Mouse (Mus musculus) liver, embryonic 15.5 days (tissue): Measurements from ENCODE around the gene Phldb1. TPM values are rescaled to one million over a fixed set of nuclear protein-coding genes. Genes with fewer than 3 reads are reported as not detected.
"Not testable (repeated sequence)": the region's sequence is repeated elsewhere in the genome, so short reads cannot be mapped to it uniquely, and the experiment has no call there.

Source experiments
- ATAC-seq: fragments of 200-750 bp; cut with Nextera tagmentation; 2 replicates; pipeline ENCODE4 v1.8.0; 2017; ENCODE audit warnings: moderate number of reproducible peaks, mild to moderate bottlenecking, moderate library complexity; ENCODE audit not compliant: insufficient read depth
- H3K27ac ChIP-seq: fragments of 300-500 bp; sonication (generic); replicated peaks from 2 replicates; pipeline ENCODE4 v1.5.1; 2015; ENCODE audit warnings: mild to moderate bottlenecking, inconsistent platforms
- H3K27me3 ChIP-seq: fragments of 300-500 bp; sonication (generic); 2 replicates; pipeline ENCODE4 v1.6.1; 2015; ENCODE audit warnings: mild to moderate bottlenecking, inconsistent platforms
- H3K36me3 ChIP-seq: fragments of 300-500 bp; sonication (generic); replicated peaks from 2 replicates; pipeline ENCODE4 v1.6.1; 2015; ENCODE audit warnings: moderate library complexity, mild to moderate bottlenecking, inconsistent platforms
- H3K4me1 ChIP-seq: fragments of 300-500 bp; sonication (generic); replicated peaks from 2 replicates; pipeline ENCODE4 v1.6.1; 2015; ENCODE audit warnings: inconsistent platforms
- H3K4me2 ChIP-seq: fragments of 300-500 bp; sonication (generic); 2 replicates; pipeline ENCODE4 v1.6.1; 2015; ENCODE audit warnings: moderate library complexity, mild to moderate bottlenecking, inconsistent platforms
- H3K4me3 ChIP-seq: fragments of 300-500 bp; sonication (generic); replicated peaks from 2 replicates; pipeline ENCODE4 v1.5.1; 2015; ENCODE audit warnings: mild to moderate bottlenecking, inconsistent platforms
- H3K9ac ChIP-seq: fragments of 300-500 bp; sonication (generic); 2 replicates; pipeline ENCODE4 v1.6.1; 2015; ENCODE audit warnings: moderate library complexity, mild to moderate bottlenecking, inconsistent platforms
- H3K9me3 ChIP-seq: fragments of 300-500 bp; sonication (generic); replicated peaks from 2 replicates; pipeline ENCODE4 v1.6.1; 2016; ENCODE audit warnings: inconsistent platforms
- WGBS: fragments of 180-500 bp; shearing (Covaris S2); methylation state at CpG from one replicate; pipeline ENCODE4 v1.1.7; 2015; ENCODE audit warnings: mixed read lengths; ENCODE audit not compliant: insufficient replicate concordance; 5-methylcytosine and 5-hydroxymethylcytosine counted together
- polyA plus RNA-seq: library from polyadenylated mRNA; unstranded; fragments of >200 nt; fragmentation: Nextera tagmentation; extraction: Ambion mirVana; gene quantifications from 2 replicates; pipeline ENCODE4 v1.2.1, GENCODE M21; 2015

Phldb1 gene
- 2.5 and 2.7 TPM in 2 replicates for polyA plus RNA-seq

DNA sequence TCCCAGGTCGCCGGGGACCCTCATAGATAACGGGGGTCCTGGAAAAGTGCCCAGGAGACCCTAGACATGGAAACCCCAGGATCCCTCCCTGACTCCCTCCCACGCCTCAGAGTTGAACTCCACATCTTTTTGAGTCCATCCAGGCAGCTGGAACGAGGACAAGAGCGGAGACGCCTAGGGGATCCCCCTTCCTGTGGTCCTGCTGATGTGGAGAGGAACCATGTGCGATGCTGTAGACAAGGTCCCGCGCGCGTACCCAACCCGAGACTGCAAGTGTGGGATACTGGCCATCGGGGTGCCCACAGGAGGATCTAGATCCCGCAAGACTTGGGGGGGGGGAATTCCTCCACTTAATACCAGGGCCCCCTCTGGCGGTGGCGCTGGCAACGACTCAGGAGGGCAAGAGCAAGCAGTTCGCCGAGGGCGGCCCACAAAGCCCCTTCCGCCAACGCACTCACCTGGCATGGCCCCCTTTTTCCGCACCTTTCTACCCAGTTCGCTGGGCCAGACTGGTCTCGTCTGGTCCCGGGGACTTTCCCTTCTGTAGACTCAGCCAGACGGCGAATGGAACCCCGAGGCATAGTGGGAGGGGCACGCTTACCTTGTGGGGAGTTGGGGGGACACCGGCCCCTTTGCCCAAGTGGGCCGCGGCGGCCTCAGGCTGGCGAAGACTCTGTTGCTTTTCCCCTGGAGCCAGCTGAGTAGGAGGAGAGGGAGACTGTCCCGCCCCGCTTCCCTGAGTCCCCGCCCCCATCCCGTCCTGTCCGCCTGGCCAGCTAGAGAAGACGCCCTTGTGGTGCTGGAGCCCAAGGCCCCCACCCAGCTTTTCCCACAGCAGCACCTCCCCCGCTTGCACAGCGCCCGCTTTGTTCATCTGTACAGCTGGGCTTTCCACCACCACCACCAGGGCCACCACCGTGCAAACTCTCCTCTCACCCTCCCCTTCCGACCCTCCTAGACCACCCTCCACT is at the start of gene Phldb1:
Gene Phldb1, minus strand, starts transcription at position 675 of the 971 bp plus-strand sequence.
- 2% methylated on average over 47 of the region's 47 CpGs for WGBS
- H3K4me3 ChIP-seq: peak within 1 kb of the TSS; percentile 55
- H3K9ac ChIP-seq: no peak within 1 kb of the TSS; the same call in 1 of the 2 replicates
- H3K9me3 ChIP-seq: no peaks in the 10 kb centered on the region
- H3K27ac ChIP-seq: no peak within 1 kb of the TSS
- H3K36me3 ChIP-seq: no peaks in the 10 kb centered on the region
- peak within 1 kb of the TSS; percentile 84 for H3K4me2 ChIP-seq
- H3K4me1 ChIP-seq: peaks cover 43% of the 10 kb centered on the region
- ATAC-seq: peak; percentile 51
- H3K27me3 ChIP-seq: peaks cover 55% of the 10 kb centered on the region

DNA sequence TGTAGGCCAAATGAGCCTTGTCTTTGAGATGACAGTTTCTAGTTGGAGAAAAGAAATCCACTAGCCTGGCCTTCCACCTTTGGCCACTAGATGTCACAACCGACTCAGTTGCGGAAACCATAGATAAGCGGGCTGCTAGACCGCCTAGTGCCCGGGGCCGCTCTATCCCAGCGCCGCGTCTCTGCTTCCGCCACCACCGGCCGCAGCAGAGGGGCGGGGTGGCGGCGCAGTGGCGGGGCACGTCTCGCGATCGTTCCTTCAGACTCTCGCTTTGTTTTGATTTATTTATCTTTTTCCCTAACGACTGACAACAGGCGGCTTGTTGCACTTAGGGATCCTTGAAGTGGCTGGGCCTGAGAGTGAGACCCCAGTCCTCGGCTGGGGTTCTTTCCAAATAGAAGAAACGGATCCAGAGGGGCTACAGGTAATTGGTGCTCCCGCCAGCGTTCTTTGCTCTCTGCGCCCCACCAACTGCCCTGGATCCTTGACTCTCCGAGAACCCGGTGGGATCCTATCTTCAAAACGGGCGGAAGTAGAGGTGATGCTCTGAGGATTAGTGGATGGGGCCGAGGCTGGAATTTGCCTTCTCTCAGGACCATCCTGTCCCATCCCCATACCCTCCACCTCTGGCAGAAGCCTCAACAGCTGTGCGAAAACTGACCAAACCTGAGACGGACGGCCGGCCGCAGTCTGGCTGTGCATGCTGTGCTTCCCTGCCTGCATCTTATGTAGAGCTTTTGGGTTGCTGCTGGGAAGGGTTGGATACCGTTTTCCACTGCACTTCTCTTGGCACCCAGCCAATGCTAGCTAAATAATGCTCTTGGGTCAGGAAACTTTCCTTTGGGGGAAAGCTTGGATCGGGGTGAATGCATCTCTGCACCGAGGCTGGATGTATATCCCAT is 38.0 kb upstream of the Phldb1 start:
- Histone ChIP-seq H3K27me3 (no peaks in the 10 kb centered on the region), H3K9ac (peak overlapping the region; percentile 64), H3K36me3 (peaks cover 4% of the 10 kb centered on the region; the same call in 1 of the 2 replicates), H3K9me3 (no peaks in the 10 kb centered on the region), H3K4me2 (peak overlapping the region; percentile 94), H3K4me3 (peak overlapping the region; percentile 79), H3K4me1 (peaks cover 25% of the 10 kb centered on the region), H3K27ac (peak overlapping the region; percentile 79)
- ATAC-seq: peak; percentile 99
- under 1% methylated on average over 41 of the region's 41 CpGs for WGBS

DNA sequence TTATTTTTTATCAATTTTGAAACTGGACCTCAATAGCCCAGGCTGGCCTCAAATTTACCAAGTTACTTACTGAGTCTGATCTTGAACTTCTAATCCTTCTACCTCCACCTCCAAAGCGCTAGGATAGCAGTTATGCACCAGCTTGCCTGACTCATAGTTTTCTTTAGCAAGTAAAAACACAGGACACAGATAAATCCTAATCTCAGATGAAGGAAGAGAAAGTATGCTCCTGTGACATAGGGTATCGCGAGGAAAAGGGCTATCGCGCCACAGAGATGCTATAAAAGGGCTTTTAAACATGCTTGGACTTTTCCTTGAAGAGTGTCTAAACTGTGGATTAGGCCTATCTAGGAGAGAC is 37.4 kb upstream of the Phldb1 start:
- no peak overlapping the region; the same call in 1 of the 2 replicates for H3K9ac ChIP-seq
- WGBS: 19% methylated on average over 5 of the region's 5 CpGs
- H3K27me3 ChIP-seq: no peaks in the 10 kb centered on the region
- peak overlapping the region; percentile 79 for H3K4me3 ChIP-seq
- H3K36me3 ChIP-seq: peaks cover 4% of the 10 kb centered on the region; the same call in 1 of the 2 replicates
- H3K9me3 ChIP-seq: no peaks in the 10 kb centered on the region
- peak overlapping the region; percentile 29; the same call in 1 of the 2 replicates for H3K4me2 ChIP-seq
- peak overlapping the region; percentile 63; the same call in 1 of the 2 replicates for H3K27ac ChIP-seq
- no peak for ATAC-seq
- peaks cover 25% of the 10 kb centered on the region for H3K4me1 ChIP-seq

DNA sequence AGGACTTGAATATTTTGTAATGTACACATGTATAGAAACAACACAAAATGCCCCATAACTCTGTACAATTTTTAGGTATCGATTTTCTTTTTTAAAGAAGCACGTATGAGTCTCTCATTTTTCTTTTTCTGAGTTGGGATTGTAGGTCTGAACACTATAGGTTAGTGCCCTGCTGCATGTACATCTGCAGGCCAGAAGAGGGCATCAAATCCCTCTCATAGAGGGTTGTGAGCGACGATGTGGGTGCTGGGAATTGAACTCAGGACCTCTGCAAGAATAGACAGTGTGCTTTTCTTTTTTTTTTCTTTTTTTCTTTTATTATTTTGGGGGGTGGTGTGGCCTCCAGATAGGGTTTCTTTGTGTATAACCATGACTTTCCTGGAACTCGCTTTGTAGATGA is 36.4 kb upstream of the Phldb1 start:
- Histone ChIP-seq H3K36me3 (peaks cover 4% of the 10 kb centered on the region; the same call in 1 of the 2 replicates), H3K4me1 (peaks cover 25% of the 10 kb centered on the region), H3K27me3 (no peaks in the 10 kb centered on the region), H3K9ac (no peak overlapping the region), H3K27ac (no peak overlapping the region), H3K4me3 (no peak overlapping the region), H3K9me3 (no peaks in the 10 kb centered on the region), H3K4me2 (no peak overlapping the region)
- 86% methylated on average over 5 of the region's 5 CpGs for WGBS
- no peak for ATAC-seq

DNA sequence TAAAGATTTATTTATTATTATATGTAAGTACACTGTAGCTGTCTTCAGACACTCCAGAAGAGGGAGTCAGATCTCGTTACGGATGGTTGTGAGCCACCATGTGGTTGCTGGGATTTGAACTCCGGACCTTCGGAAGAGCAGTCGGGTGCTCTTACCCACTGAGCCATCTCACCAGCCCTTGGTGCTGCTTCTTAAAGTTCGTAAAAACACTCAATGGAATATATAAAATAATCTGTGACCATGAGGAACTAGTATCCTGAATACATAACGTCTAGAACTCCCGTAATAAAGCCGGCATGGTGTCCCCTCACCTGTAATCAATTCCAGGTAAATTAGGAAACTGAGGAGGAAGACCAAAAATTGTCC is 33.0 kb upstream of the Phldb1 start:
- 35% methylated on average over 8 of the region's 9 CpGs for WGBS

DNA sequence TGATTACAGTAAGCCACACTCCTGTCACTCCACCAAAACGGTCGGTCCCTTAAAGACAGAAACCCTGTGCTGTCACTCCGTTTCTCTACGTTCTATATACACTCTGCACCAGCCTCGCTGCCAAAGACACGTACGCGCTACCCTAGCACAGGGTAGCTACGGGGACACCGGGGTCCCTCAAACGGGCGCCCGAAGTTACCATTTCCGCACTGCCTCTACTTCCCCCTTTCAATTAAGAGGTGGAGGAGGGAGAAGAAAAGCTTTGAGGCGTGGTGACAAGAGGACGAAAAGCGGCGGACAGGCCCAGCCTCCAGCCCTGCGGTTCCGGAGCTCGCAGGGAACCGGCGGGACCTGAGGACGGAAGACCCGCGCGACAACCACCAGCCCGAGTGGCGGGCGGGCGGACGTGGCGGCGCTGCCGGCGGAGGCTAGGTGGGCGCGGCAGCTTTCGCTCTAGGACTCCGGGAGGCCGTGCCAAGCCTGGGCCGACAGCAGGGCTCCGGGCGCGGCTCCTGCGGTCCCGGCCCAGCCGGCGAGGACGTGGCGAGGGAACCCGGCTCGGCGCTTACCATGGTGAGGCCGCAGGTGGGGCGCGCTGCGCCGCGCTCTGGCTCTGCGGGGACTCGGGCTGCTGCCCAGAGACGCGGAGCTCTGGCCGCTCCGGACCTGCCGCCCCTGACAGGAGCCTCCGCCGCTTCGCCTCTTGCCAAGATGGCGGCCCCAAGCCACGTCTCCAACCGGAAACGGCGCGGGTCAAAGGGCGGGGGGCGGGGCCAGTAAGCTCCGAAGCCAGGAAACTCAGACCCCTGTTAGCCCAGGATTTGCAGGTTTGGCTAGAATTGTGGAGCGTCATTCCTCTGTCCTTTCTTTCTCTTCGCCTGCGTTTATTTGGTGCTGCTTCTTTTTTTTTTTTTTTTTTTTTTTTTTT is 32.4 kb upstream of the Phldb1 start, which contains the start of the genes Arcn1 and Ift46:
Gene Arcn1, minus strand, starts transcription at position 745 of the 928 bp plus-strand sequence.
Gene Ift46, plus strand, starts transcription at position 808 of the 928 bp plus-strand sequence.
- H3K27me3 ChIP-seq: no peaks in the 10 kb centered on the region
- peak within 1 kb of the TSS; percentile 72 for H3K4me2 ChIP-seq
- H3K9me3 ChIP-seq: no peaks in the 10 kb centered on the region
- peak within 1 kb of the TSS; percentile 96 for H3K27ac ChIP-seq
- WGBS: under 1% methylated on average over 82 of the region's 82 CpGs
- peak within 1 kb of the TSS; percentile 99 for H3K9ac ChIP-seq
- no peaks in the 10 kb centered on the region for H3K36me3 ChIP-seq
- H3K4me3 ChIP-seq: peak within 1 kb of the TSS; percentile 99
- peak; percentile 87 for ATAC-seq
- H3K4me1 ChIP-seq: peaks cover 34% of the 10 kb centered on the region

More for the DNA sequence above, 33.0 kb upstream of the Phldb1 start:
- H3K4me1 ChIP-seq: peaks cover 34% of the 10 kb centered on the region
- H3K9ac ChIP-seq, H3K9me3 ChIP-seq, H3K36me3 ChIP-seq, H3K27me3 ChIP-seq: not testable (repeated sequence)
- peak overlapping the region; percentile 99 for H3K4me3 ChIP-seq
- peak; percentile 8; the same call in 1 of the 2 replicates for ATAC-seq
- peak overlapping the region; percentile 19; the same call in 1 of the 2 replicates for H3K27ac ChIP-seq
- H3K4me2 ChIP-seq: peak overlapping the region; percentile 72

DNA sequence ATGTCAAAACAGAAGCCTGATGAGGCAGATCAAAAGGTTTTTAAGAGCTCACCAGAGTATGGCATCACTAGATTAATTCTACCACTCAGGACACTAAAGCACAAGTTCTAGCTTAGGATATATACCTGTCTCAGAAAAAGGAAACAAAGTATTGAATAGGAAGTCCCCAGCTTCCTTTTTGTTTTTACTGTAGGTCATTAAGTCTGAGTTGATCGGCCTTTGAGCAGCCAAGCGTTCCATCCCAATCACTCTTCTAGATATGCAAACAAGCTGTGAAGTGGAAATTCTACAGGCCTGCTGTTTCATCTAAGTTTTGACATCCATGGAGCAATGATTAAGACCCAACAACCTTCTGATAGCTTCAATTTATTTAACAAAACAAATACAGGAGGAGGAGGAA is 25.9 kb upstream of the Phldb1 start:
- 57% methylated on average over 2 of the region's 2 CpGs for WGBS
- ATAC-seq: no peak

DNA sequence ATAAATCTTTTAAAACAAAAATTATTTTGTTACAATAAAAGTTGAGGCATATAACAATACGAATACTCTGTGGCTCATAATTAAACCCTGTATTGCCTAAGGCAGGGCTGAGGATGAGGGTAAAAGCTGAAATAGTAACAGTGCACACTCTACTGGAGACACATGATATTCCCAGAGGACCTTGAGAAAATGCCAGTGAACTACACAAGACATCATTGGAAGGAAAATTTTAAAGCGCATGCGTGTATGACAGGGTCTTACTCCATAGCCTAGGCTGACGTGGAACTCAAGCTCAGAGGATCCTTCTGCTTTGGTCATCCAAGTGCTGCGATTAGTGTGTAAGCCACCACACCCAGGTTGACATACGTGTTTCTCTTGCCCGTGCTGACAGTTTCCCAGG is 13.5 kb upstream of the Phldb1 start:
- Histone ChIP-seq H3K4me2 (no peak overlapping the region), H3K4me3 (no peak overlapping the region), H3K9me3 (no peaks in the 10 kb centered on the region), H3K27me3 (no peaks in the 10 kb centered on the region), H3K4me1 (no peaks in the 10 kb centered on the region), H3K27ac (no peak overlapping the region), H3K9ac (no peak overlapping the region), H3K36me3 (peaks cover 98% of the 10 kb centered on the region)
- WGBS: 87% methylated on average over 7 of the region's 7 CpGs
- no peak for ATAC-seq

More for the DNA sequence above, 25.9 kb upstream of the Phldb1 start:
- no peaks in the 10 kb centered on the region for H3K27me3 ChIP-seq
- H3K27ac ChIP-seq: no peak overlapping the region
- no peaks in the 10 kb centered on the region for H3K9me3 ChIP-seq
- H3K4me1 ChIP-seq: peaks cover 19% of the 10 kb centered on the region
- peaks cover 48% of the 10 kb centered on the region for H3K36me3 ChIP-seq
- no peak overlapping the region for H3K4me2 ChIP-seq
- H3K9ac ChIP-seq: no peak overlapping the region
- H3K4me3 ChIP-seq: no peak overlapping the region

DNA sequence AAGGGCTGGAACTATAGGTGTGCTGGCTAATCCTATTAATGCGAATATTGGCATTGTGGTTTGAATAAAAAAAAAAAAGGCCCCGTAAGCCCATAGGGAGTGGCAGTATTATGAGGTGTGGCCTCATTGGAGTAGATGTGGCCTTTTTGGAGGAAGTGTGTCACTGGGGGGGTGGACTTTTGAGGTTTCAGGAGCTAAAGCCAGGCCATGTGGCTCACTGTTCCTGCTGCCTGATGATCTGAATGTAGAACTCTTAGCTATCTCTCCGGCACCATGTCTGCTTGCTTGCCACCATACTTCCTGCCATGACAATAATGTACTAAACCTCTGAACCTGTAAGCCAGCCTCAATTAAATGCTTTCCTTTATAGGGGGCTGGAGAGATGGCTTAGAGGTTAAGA is 12.3 kb upstream of the Phldb1 start:
- Histone ChIP-seq H3K4me1 (no peaks in the 10 kb centered on the region), H3K4me3 (no peak overlapping the region), H3K27me3 (no peaks in the 10 kb centered on the region), H3K36me3 (peaks cover 99% of the 10 kb centered on the region), H3K4me2 (no peak overlapping the region), H3K27ac (no peak overlapping the region), H3K9me3 (no peaks in the 10 kb centered on the region), H3K9ac (no peak overlapping the region)
- no peak for ATAC-seq
- WGBS: 78% methylated on average over 3 of the region's 3 CpGs

DNA sequence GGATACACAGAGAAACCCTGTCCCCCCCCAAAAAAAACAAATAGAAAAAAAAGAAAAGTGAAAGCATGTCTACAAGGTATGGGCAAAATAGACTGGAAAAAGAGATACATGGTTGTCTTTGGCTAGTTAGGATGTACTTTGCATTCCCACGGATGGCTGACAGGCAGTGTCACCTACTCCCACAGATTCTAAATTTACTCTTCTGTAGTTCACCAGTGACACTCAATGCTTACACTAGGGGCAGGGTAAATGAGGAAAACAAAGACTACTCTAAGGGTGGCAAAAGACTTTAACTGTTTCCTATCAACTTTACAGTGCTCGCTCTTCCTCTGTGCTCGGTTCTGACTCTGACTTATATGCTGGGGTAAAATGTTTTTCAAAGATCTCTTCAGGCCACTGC is 11.7 kb upstream of the Phldb1 start:
- Histone ChIP-seq H3K4me3 (no peak overlapping the region), H3K27me3 (no peaks in the 10 kb centered on the region), H3K36me3 (peaks cover 95% of the 10 kb centered on the region), H3K4me1 (no peaks in the 10 kb centered on the region), H3K4me2 (no peak overlapping the region), H3K9ac (no peak overlapping the region), H3K27ac (no peak overlapping the region), H3K9me3 (no peaks in the 10 kb centered on the region)
- ATAC-seq: no peak
- 80% methylated on average over 3 of the region's 3 CpGs for WGBS
